Mouse (Mus musculus): ENCODE data around the gene Amph. TPM values are rescaled to one million over a fixed set of nuclear protein-coding genes. Genes with fewer than 3 reads are reported as not detected.

Gene Amph
- polyA plus RNA-seq, 1 experiment: not detected

DNA sequence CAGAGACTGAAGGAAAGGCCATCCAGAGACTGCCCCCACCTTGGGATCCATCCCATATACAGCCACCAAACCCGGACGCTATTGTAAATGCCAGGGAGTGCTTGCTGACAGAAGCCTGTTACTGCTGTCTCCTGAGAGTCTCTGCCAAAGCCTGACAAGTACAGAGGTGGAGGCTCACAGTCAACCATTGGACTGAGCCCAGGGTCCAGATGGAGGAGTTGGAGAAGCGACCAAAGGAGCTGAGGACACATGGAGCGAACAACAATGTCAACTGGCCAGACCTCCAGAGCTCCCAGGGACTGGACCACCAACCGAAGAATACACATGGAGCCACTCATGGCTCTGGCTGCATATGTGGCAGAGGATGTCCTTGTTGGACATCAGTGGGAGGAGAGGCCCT lies 26.3 kb downstream of the Amph start:
- H3K27me3 ChIP-seq (ENCODE audit: control insufficient read depth, insufficient read depth, insufficient read length): no peaks in the 10 kb centered on the region
- no peak overlapping the region for H3ac ChIP-seq (ENCODE audit: control insufficient read depth, insufficient read length, low read depth)
- no peaks in the 10 kb centered on the region for H3K79me2 ChIP-seq (ENCODE audit: control insufficient read depth, insufficient read depth)

DNA sequence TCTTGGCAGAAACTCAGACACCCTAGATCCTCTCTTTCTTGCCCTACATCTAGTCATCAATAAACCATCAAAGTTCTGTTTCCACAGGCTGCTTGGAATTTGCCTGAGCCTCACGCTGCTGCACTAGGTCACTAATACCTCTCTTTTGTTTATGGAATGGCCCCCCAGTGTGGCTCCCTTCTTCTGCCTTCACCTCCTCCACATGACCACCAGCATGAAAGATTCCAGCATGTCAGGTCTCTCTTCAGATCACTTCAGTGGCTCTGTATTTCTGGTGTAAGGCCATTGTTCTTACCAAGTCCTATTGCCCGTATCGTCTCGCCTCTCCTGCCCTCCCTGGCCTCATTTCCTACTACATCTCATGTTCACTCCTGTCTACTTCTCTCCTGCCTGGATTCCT lies 39.3 kb downstream of the Amph start:
- Histone ChIP-seq H3K36me3 (ENCODE audit: control insufficient read depth, insufficient read depth) (no peaks in the 10 kb centered on the region), H3K4me3 (ENCODE audit: insufficient read depth, poor library complexity, severe bottlenecking) (no peak overlapping the region), H3K79me2 (ENCODE audit: control insufficient read depth, insufficient read depth) (no peaks in the 10 kb centered on the region), H3ac (ENCODE audit: control insufficient read depth, insufficient read length, low read depth) (no peak overlapping the region), H3K79me3 (ENCODE audit: low read depth) (no peaks in the 10 kb centered on the region), H3K27me3 (ENCODE audit: control insufficient read depth, insufficient read depth, insufficient read length) (no peaks in the 10 kb centered on the region)
- TF ChIP-seq MYOG (IDR thresholded peaks at IDR 0.05; ENCODE audit: control insufficient read depth, extremely low read depth, insufficient read length) (no peak), FOSL1 (IDR thresholded peaks at IDR 0.05; ENCODE audit: insufficient read depth, low read length, poor library complexity, severe bottlenecking) (no peak), MAX (IDR thresholded peaks at IDR 0.05) (no peak), CEBPB (IDR thresholded peaks at IDR 0.05; ENCODE audit: low read depth) (no peak), CTCF (IDR thresholded peaks at IDR 0.05; ENCODE audit: control insufficient read depth, insufficient read depth, insufficient read length) (no peak), USF1 (IDR thresholded peaks at IDR 0.05; ENCODE audit: low read depth) (no peak), MYOD1 (IDR thresholded peaks at IDR 0.05; ENCODE audit: control insufficient read depth, insufficient read length, low read depth) (no peak)

More for the DNA sequence above, 26.3 kb downstream of the Amph start:
- H3K4me3 ChIP-seq (ENCODE audit: insufficient read depth, poor library complexity, severe bottlenecking): no peak overlapping the region
- no peak for TF ChIP-seq MYOD1 (IDR thresholded peaks at IDR 0.05; ENCODE audit: control insufficient read depth, insufficient read length, low read depth)
- TF ChIP-seq CEBPB (IDR thresholded peaks at IDR 0.05; ENCODE audit: low read depth): no peak
- TF ChIP-seq FOSL1 (IDR thresholded peaks at IDR 0.05; ENCODE audit: insufficient read depth, low read length, poor library complexity, severe bottlenecking): no peak
- no peak for TF ChIP-seq MYOG (IDR thresholded peaks at IDR 0.05; ENCODE audit: control insufficient read depth, extremely low read depth, insufficient read length)
- TF ChIP-seq USF1 (IDR thresholded peaks at IDR 0.05; ENCODE audit: low read depth): no peak
- no peak for TF ChIP-seq MAX (IDR thresholded peaks at IDR 0.05)
- TF ChIP-seq CTCF (IDR thresholded peaks at IDR 0.05; ENCODE audit: control insufficient read depth, insufficient read depth, insufficient read length): no peak
- H3K79me3 ChIP-seq (ENCODE audit: low read depth): no peaks in the 10 kb centered on the region
- H3K36me3 ChIP-seq (ENCODE audit: control insufficient read depth, insufficient read depth): no peaks in the 10 kb centered on the region

DNA sequence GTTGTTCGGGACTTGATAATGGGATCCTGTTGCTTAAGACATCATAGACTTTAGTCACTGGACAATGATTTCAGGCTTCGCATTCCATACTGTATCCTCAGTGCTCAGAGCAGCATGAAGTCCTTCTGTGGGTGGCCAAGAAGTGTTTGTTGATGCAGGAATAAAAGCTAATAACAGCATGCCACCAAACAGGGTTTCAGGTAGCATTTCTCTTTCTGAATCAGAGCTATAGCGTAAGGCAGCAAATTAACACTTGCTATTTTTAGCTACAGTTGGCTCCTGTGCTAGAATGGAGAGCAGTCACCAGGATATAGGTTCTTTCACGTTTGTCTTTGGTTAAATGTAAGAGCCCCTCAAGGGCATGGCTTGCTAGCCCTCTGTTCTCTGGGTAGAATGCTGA lies 40.3 kb downstream of the Amph start:
- Histone ChIP-seq H3K79me2 (ENCODE audit: control insufficient read depth, insufficient read depth) (no peaks in the 10 kb centered on the region), H3K36me3 (ENCODE audit: control insufficient read depth, insufficient read depth) (no peaks in the 10 kb centered on the region), H3K79me3 (ENCODE audit: low read depth) (no peaks in the 10 kb centered on the region), H3K27me3 (ENCODE audit: control insufficient read depth, insufficient read depth, insufficient read length) (no peaks in the 10 kb centered on the region), H3K4me3 (ENCODE audit: insufficient read depth, poor library complexity, severe bottlenecking) (no peak overlapping the region), H3ac (ENCODE audit: control insufficient read depth, insufficient read length, low read depth) (no peak overlapping the region)
- no peak for TF ChIP-seq MYOD1 (IDR thresholded peaks at IDR 0.05; ENCODE audit: control insufficient read depth, insufficient read length, low read depth)
- no peak for TF ChIP-seq MAX (IDR thresholded peaks at IDR 0.05)
- TF ChIP-seq CEBPB (IDR thresholded peaks at IDR 0.05; ENCODE audit: low read depth): no peak
- TF ChIP-seq USF1 (IDR thresholded peaks at IDR 0.05; ENCODE audit: low read depth): no peak
- no peak for TF ChIP-seq CTCF (IDR thresholded peaks at IDR 0.05; ENCODE audit: control insufficient read depth, insufficient read depth, insufficient read length)
- TF ChIP-seq MYOG (IDR thresholded peaks at IDR 0.05; ENCODE audit: control insufficient read depth, extremely low read depth, insufficient read length): no peak
- no peak for TF ChIP-seq FOSL1 (IDR thresholded peaks at IDR 0.05; ENCODE audit: insufficient read depth, low read length, poor library complexity, severe bottlenecking)

DNA sequence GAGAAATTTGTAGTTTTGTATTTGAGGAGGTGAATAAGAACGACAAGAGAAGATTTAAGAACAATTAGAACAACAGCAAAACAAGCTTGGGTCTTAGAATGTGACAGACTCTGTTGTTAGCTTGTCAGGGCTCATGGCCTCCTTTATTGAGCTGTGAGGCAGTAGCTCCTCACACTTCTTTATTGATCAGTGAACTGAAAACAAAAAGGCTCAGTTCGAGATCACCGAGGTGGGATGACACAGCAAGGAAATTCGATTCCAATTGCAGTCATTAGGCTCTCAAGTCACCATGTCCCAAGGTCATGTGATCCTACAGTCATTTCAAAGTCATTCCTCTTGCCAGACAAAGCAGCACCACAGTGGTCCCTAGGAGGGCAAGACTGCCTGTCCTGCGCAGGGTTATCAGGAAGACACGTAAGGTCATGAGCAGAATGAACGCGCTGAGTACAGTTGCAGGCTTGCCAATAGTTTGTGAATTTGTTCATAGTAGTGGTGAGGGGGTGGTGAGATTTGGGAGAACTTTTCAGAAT lies 41.2 kb downstream of the Amph start:
- Histone ChIP-seq H3K27me3 (ENCODE audit: control insufficient read depth, insufficient read depth, insufficient read length) (no peaks in the 10 kb centered on the region), H3K4me3 (ENCODE audit: insufficient read depth, poor library complexity, severe bottlenecking) (no peak overlapping the region)
- TF ChIP-seq CEBPB (IDR thresholded peaks at IDR 0.05; ENCODE audit: low read depth) (no peak), CTCF (IDR thresholded peaks at IDR 0.05; ENCODE audit: control insufficient read depth, insufficient read depth, insufficient read length) (no peak), MYOD1 (IDR thresholded peaks at IDR 0.05; ENCODE audit: control insufficient read depth, insufficient read length, low read depth) (no peak), MAX (IDR thresholded peaks at IDR 0.05) (no peak), FOSL1 (IDR thresholded peaks at IDR 0.05; ENCODE audit: insufficient read depth, low read length, poor library complexity, severe bottlenecking) (no peak), MYOG (IDR thresholded peaks at IDR 0.05; ENCODE audit: control insufficient read depth, extremely low read depth, insufficient read length) (no peak), USF1 (IDR thresholded peaks at IDR 0.05; ENCODE audit: low read depth) (no peak)

DNA sequence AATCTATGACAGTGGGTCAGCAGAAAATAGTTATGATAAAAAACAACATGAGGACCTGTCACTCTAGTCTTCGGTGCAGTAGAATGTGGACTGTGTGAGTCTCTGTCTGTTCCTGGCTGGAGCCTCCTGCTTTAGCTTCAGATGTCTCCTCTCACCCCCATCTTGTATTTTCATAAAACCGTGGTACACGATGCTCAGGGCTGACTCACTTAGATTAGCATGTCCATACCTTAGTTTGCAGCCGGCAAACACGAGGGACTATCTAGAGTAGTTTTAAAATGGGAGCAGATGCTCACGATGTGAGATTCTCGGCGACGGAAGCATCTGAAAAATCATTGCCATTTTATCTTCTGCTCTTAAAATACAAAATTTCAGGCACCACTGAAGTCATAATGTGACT lies 54.5 kb downstream of the Amph start:
- Histone ChIP-seq H3K36me3 (ENCODE audit: control insufficient read depth, insufficient read depth) (no peaks in the 10 kb centered on the region), H3ac (ENCODE audit: control insufficient read depth, insufficient read length, low read depth) (no peak overlapping the region), H3K79me2 (ENCODE audit: control insufficient read depth, insufficient read depth) (no peaks in the 10 kb centered on the region), H3K27me3 (ENCODE audit: control insufficient read depth, insufficient read depth, insufficient read length) (no peaks in the 10 kb centered on the region), H3K4me3 (ENCODE audit: insufficient read depth, poor library complexity, severe bottlenecking) (no peak overlapping the region), H3K79me3 (ENCODE audit: low read depth) (no peaks in the 10 kb centered on the region)
- TF ChIP-seq CTCF (IDR thresholded peaks at IDR 0.05; ENCODE audit: control insufficient read depth, insufficient read depth, insufficient read length): no peak

More for the DNA sequence above, 41.2 kb downstream of the Amph start:
- Histone ChIP-seq H3ac (ENCODE audit: control insufficient read depth, insufficient read length, low read depth) (no peak overlapping the region), H3K36me3 (ENCODE audit: control insufficient read depth, insufficient read depth) (no peaks in the 10 kb centered on the region), H3K79me2 (ENCODE audit: control insufficient read depth, insufficient read depth) (no peaks in the 10 kb centered on the region), H3K79me3 (ENCODE audit: low read depth) (no peaks in the 10 kb centered on the region)

DNA sequence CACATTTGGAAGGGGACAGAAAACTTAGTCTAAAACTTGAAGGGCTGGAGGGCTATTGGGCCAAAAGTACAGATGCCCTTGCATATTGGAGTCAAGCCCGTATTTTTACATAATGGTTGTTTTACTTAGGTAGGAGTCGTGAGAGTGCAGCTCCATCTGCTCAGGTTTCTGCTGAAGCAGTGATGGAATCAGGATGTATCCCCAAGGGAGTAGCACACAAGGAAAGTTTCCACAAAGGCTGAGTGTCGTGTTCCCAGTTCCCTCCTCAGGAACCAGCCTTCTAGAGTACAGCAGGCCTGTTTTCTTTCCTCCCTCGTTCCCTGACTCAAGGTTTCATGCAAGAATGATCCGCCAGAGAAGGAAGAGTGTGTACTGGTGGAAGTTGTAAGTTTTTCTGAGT lies 56.4 kb downstream of the Amph start:
- Histone ChIP-seq H3K79me3 (ENCODE audit: low read depth) (no peaks in the 10 kb centered on the region), H3K4me3 (ENCODE audit: insufficient read depth, poor library complexity, severe bottlenecking) (no peak overlapping the region), H3ac (ENCODE audit: control insufficient read depth, insufficient read length, low read depth) (no peak overlapping the region), H3K79me2 (ENCODE audit: control insufficient read depth, insufficient read depth) (no peaks in the 10 kb centered on the region), H3K27me3 (ENCODE audit: control insufficient read depth, insufficient read depth, insufficient read length) (no peaks in the 10 kb centered on the region), H3K36me3 (ENCODE audit: control insufficient read depth, insufficient read depth) (no peaks in the 10 kb centered on the region)
- TF ChIP-seq MAX (IDR thresholded peaks at IDR 0.05) (no peak), MYOD1 (IDR thresholded peaks at IDR 0.05; ENCODE audit: control insufficient read depth, insufficient read length, low read depth) (no peak), USF1 (IDR thresholded peaks at IDR 0.05; ENCODE audit: low read depth) (no peak), MYOG (IDR thresholded peaks at IDR 0.05; ENCODE audit: control insufficient read depth, extremely low read depth, insufficient read length) (no peak), CTCF (IDR thresholded peaks at IDR 0.05; ENCODE audit: control insufficient read depth, insufficient read depth, insufficient read length) (no peak), FOSL1 (IDR thresholded peaks at IDR 0.05; ENCODE audit: insufficient read depth, low read length, poor library complexity, severe bottlenecking) (no peak), CEBPB (IDR thresholded peaks at IDR 0.05; ENCODE audit: low read depth) (no peak)
